Mouse (Mus musculus) T-cell, adult 2 months (primary cell): Measurements from ENCODE around the gene Sult1a1.

Experiments
- DNase-seq: peaks from one replicate; pipeline ENCODE4 v3.0.0; 2022; ENCODE audit warnings: low spot score

Gene Sult1a1

GRCm38 (mm10) chr7:126676207-126676606 is at the start of gene Sult1a1:
Gene Sult1a1 (minus strand): TSS chr7:126676432.
- no peak for DNase-seq

GRCm38 (mm10) chr7:126725667-126726066 is 49.4 kb upstream of the Sult1a1 start:
- no peak for DNase-seq

GRCm38 (mm10) chr7:126725077-126725476 is 48.8 kb upstream of the Sult1a1 start:
- no peak for DNase-seq

- no peak for DNase-seq
Measured at GRCm38 (mm10) chr7:126721635-126722034, 45.4 kb upstream of the Sult1a1 start.

GRCm38 (mm10) chr7:126718787-126719337 is 42.6 kb upstream of the Sult1a1 start:
- no peak for DNase-seq

- no peak for DNase-seq
Measured at GRCm38 (mm10) chr7:126717566-126717965, 41.3 kb upstream of the Sult1a1 start.

- no peak for DNase-seq
Measured at GRCm38 (mm10) chr7:126715679-126716078, 39.4 kb upstream of the Sult1a1 start.

- DNase-seq, result no peak
Measured at GRCm38 (mm10) chr7:126711910-126712309, 35.7 kb upstream of the Sult1a1 start.

GRCm38 (mm10) chr7:126710266-126710665 is 34.0 kb upstream of the Sult1a1 start:
- no peak for DNase-seq

GRCm38 (mm10) chr7:126708175-126708952 is 32.1 kb upstream of the Sult1a1 start:
- DNase-seq, result no peak

- peak; percentile 75 for DNase-seq
Measured at GRCm38 (mm10) chr7:126707442-126708174, 31.4 kb upstream of the Sult1a1 start, which contains the start of gene Coro1a. Gene Coro1a (minus strand): TSS chr7:126707787.

- DNase-seq, result peak; percentile 87
Measured at GRCm38 (mm10) chr7:126704121-126704980, 28.1 kb upstream of the Sult1a1 start.

- DNase-seq, result peak; percentile 42
Measured at GRCm38 (mm10) chr7:126703757-126704077, 27.5 kb upstream of the Sult1a1 start.

GRCm38 (mm10) chr7:126702861-126703756 is 26.9 kb upstream of the Sult1a1 start:
- DNase-seq, result no peak

GRCm38 (mm10) chr7:126702358-126702757 is 26.1 kb upstream of the Sult1a1 start:
- peak; percentile 88 for DNase-seq

GRCm38 (mm10) chr7:126701559-126702357 is 25.5 kb upstream of the Sult1a1 start:
- DNase-seq, result no peak

- DNase-seq, result peak; percentile 91
Measured at GRCm38 (mm10) chr7:126701070-126701469, 24.8 kb upstream of the Sult1a1 start.

- DNase-seq, result no peak
Measured at GRCm38 (mm10) chr7:126700063-126701015, 24.1 kb upstream of the Sult1a1 start.

- no peak for DNase-seq
Measured at GRCm38 (mm10) chr7:126697838-126698237, 21.6 kb upstream of the Sult1a1 start.
